Mouse (Mus musculus) kidney, adult 2 months (tissue): Measurements from ENCODE around the gene Cdip1.

ENCODE experiments used
- CTCF ChIP-seq: fragments of 200-500 bp; conservative IDR thresholded peaks from 2 replicates; pipeline ENCODE4 v1.5.1; 2011; ENCODE audit warnings: low read depth, mild to moderate bottlenecking, control low read depth, low read length, moderate library complexity, mixed read lengths; ENCODE audit not compliant: insufficient read depth, insufficient read length
- POLR2A ChIP-seq: fragments of 200-500 bp; IDR thresholded peaks from one replicate; pipeline ENCODE4 v1.6.1; 2011; ENCODE audit warnings: low read depth, low read length, control low read depth

DNA sequence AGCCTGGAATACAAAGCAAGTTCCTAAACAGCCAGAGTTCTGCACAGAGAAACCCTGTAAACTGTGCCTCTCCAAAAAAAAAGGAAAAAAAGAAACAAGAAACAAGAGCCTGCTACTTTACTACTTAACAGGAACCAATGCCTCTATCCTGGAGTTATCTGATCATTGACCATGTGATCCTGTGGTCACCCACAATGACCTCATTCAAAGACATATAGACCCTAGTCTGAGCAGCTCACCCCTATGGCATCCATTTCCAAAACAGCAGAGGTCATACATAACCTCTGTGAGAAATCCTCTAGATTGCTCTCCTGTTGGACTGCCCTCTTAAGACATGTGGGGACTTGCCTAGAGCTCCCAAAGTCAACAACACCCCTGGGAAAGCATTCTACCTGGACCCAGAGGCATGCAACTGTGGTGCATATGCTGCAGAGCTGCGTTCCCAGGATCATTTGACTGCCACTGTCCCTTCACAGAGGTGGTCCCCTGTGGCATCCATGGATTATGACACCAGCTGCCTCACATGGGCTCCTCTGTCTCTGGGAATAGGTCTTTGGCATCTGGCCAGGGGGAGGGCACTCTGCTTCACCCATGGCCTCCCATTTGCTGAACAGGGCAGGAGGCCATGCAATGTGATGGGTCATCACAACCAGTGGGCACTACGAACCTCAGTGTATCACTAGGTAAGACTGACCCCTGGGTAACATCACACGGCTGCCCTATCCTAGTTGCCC lies 12.8 kb downstream of the Cdip1 start:
- TF ChIP-seq CTCF (no peak), POLR2A (no peak)
